Mouse (Mus musculus) gastrocnemius, adult 18-20 months (tissue): ENCODE measurements at regions not wholly inside any gene's neighbourhood (a gene's known extent, or its start where the extent isn't known, plus 50 kb on each side); places are given as distances from the start of the nearest gene placed in this dataset.

Source experiments
- DNase-seq: peaks from one replicate; pipeline ENCODE4 v3.0.0; 2021; ENCODE audit warnings: low spot score

- DNase-seq, result no peak
Measured at GRCm38 (mm10) chr4:69973566-69973965, 436.7 kb downstream of the Cdk5rap2 start.

GRCm38 (mm10) chr4:69971721-69972120 lies 438.5 kb downstream of the Cdk5rap2 start:
- no peak for DNase-seq

GRCm38 (mm10) chr4:69968424-69968823 lies 441.8 kb downstream of the Cdk5rap2 start:
- no peak for DNase-seq
